Mouse (Mus musculus) heart, adult 2 months (tissue): ENCODE data around the gene Trove2.

Experiments
- CTCF ChIP-seq: fragments of 200-600 bp; IDR thresholded peaks from 2 replicates; pipeline ENCODE4 v1.8.1; 2022; ENCODE audit warnings: antibody characterized with exemption, mild to moderate bottlenecking, moderate library complexity
- EP300 ChIP-seq: fragments of 200-500 bp; IDR thresholded peaks from 2 replicates; pipeline ENCODE4 v1.6.1; 2011; ENCODE audit warnings: low read depth, low read length, control low read depth; ENCODE audit not compliant: insufficient read depth
- POLR2A ChIP-seq: fragments of 200-500 bp; IDR thresholded peaks from 2 replicates; pipeline ENCODE4 v1.6.1; 2011; ENCODE audit warnings: mild to moderate bottlenecking, low read depth, low read length, control low read depth; ENCODE audit not compliant: insufficient read depth

DNA sequence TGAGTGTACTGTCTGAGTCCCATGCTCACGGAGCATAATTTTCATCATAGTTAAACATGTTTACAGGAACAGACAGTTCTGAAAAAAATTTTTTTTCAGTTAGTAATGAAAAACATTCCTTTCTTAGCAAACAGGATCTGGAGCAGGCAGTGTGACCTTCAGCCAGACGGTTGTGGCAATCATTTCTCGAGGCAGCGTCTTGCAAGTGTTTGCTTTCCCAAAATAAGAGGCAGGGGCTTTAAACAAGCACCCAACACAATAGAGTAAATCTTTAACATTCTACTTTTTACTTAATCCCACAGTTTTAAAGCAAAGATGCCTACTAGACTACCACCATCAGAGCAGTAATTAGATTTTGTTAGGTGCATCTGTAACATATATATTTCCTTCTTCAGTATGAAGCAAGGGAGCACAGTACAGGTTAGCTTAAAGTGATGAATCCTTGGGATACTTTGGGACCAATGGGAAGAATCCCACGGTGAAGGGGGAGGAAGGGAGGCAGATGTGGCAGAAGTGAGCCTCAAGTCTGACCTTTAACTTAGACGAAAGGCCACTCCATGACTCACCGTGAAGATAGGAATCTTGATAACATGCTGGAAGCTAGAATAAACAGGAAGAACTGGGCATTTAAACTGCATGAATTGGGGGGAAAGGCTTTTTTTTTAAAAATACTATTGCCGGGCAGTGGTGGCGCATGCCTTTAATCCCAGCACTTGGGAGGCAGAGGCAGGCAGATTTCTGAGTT, 49.0 kb downstream of the Trove2 start:
- TF ChIP-seq CTCF, result no peak
- TF ChIP-seq POLR2A, result no peak
- TF ChIP-seq EP300, result no peak
